Mouse (Mus musculus) limb, embryonic 13.5 days (tissue): Measurements from ENCODE around the gene Med18. TPM values are rescaled to one million over a fixed set of nuclear protein-coding genes. Genes with fewer than 3 reads are reported as not detected.
A peak's percentile ranks its signal among the peaks of the same experiment; 100 is the strongest.
"Not testable (repeated sequence)": the region's sequence is repeated elsewhere in the genome, so short reads cannot be mapped to it uniquely, and the experiment has no call there.

Experiments
- ATAC-seq: fragments of 200-750 bp; cut with Nextera tagmentation; 2 replicates; pipeline ENCODE4 v1.8.0; 2017; ENCODE audit warnings: low read depth, moderate number of reproducible peaks, moderate TSS enrichment; ENCODE audit not compliant: low FRiP score
- H3K27ac ChIP-seq: fragments of 300-500 bp; sonication (generic); 2 replicates; pipeline ENCODE4 v1.5.1; 2015; ENCODE audit warnings: inconsistent platforms, mild to moderate bottlenecking, moderate library complexity
- H3K27me3 ChIP-seq: fragments of 300-500 bp; sonication (generic); 2 replicates; pipeline ENCODE4 v1.6.1; 2015; ENCODE audit warnings: mild to moderate bottlenecking, inconsistent platforms
- H3K36me3 ChIP-seq: fragments of 300-500 bp; sonication (generic); 2 replicates; pipeline ENCODE4 v1.6.1; 2015; ENCODE audit warnings: inconsistent platforms, mild to moderate bottlenecking, moderate library complexity
- H3K4me1 ChIP-seq: fragments of 300-500 bp; sonication (generic); 2 replicates; pipeline ENCODE4 v1.6.1; 2015; ENCODE audit warnings: inconsistent platforms
- H3K4me2 ChIP-seq: fragments of 300-500 bp; sonication (generic); replicated peaks from 2 replicates; pipeline ENCODE4 v1.6.1; 2015; ENCODE audit warnings: inconsistent platforms, mild to moderate bottlenecking, moderate library complexity
- H3K4me3 ChIP-seq: fragments of 300-500 bp; sonication (generic); 2 replicates; pipeline ENCODE4 v1.5.1; 2015; ENCODE audit warnings: moderate library complexity, mild to moderate bottlenecking, inconsistent platforms
- H3K9ac ChIP-seq: fragments of 300-500 bp; sonication (generic); 2 replicates; pipeline ENCODE4 v1.6.1; 2015; ENCODE audit warnings: mild to moderate bottlenecking, inconsistent platforms
- H3K9me3 ChIP-seq: fragments of 300-500 bp; sonication (generic); 2 replicates; pipeline ENCODE4 v1.6.1; 2016; ENCODE audit warnings: inconsistent platforms
- WGBS: fragments of 180-500 bp; shearing (Covaris S2); methylation state at CpG from one replicate; pipeline ENCODE4 v1.1.7; 2015; 5-methylcytosine and 5-hydroxymethylcytosine counted together
- polyA plus RNA-seq: library from polyadenylated mRNA; unstranded; fragments of >200 nt; fragmentation: Nextera tagmentation; extraction: Ambion mirVana; gene quantifications from 2 replicates; pipeline ENCODE4 v1.2.1, GENCODE M21; 2015

Med18 gene
- polyA plus RNA-seq, 1 experiment from 2014 or later = 28.3 TPM

DNA sequence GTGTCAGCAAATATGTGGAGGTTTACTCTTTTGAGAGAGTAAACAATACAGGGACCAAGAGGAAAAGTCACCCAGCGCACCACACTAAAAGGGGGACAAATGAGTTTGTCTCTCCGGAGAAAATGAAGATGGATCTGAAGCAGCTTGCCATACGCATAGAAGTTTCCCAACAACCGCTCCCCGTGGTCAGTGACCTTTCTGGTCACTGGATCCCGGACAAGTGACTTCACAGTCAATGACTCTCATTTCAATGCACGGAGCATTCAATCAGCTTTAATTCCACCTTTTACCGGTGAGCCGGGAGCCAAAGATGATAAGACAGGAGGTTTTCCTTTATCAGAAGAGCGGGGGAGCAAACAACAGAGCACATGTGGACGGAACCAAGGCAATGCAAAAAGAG lies 25.9 kb downstream of the Med18 start:
- 0 out of 2 replicates have a peak, but pooled peaks cover 4% of the 10 kb centered on the region for H3K4me1 ChIP-seq
- no peaks in the 10 kb centered on the region for H3K9me3 ChIP-seq
- H3K27me3 ChIP-seq = no peaks in the 10 kb centered on the region
- H3K4me2 ChIP-seq = no peak overlapping the region
- no peak overlapping the region for H3K27ac ChIP-seq
- ATAC-seq = no peak
- no peak overlapping the region for H3K4me3 ChIP-seq
- no peak overlapping the region for H3K9ac ChIP-seq
- 68% methylated on average over 11 of the region's 11 CpGs for WGBS
- no peaks in the 10 kb centered on the region for H3K36me3 ChIP-seq

- peak overlapping the region; percentile 11; the same call in 1 of the 2 replicates for H3K4me3 ChIP-seq
- no peaks in the 10 kb centered on the region for H3K9me3 ChIP-seq
- peak overlapping the region; percentile 49 for H3K4me2 ChIP-seq
- no peak overlapping the region for H3K27ac ChIP-seq
- no peaks in the 10 kb centered on the region for H3K36me3 ChIP-seq
- 0 out of 2 replicates have a peak overlapping the region, but pooled peaks have one; percentile 21 for H3K9ac ChIP-seq
- H3K4me1 ChIP-seq = 0 out of 2 replicates have a peak, but pooled peaks cover 4% of the 10 kb centered on the region
- ATAC-seq = no peak
- no peaks in the 10 kb centered on the region for H3K27me3 ChIP-seq
- WGBS = 15% methylated on average over 14 of the region's 14 CpGs
Observed at GRCm38 (mm10) chr4:132432717-132433372, 30.9 kb downstream of the Med18 start.

DNA sequence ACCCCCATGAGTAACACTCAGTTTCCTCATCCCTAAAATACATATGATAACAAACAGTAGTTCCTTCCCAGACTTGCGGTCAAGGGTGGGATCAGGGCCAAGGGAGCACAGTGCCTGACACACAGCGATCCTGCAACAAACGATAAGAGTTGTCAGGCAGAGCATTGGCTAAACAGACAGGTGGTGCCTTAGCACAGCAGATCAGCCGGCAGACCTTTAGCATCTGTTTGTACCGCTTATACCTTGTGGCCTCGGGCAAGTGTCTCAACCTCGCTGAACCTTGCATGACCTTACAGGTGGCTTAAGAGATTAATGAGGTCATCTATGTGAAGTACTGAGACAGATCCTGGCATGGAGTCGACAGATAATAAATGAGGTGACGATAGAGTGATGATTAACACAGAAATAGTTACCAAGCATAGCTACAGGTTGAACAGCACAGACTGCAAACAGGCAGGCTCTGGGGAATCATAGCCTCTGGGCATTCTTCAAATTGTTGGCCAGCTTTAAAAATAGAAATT lies 35.6 kb downstream of the Med18 start:
- H3K27ac ChIP-seq = no peak overlapping the region
- H3K4me1 ChIP-seq = 0 out of 2 replicates have a peak, but pooled peaks cover 2% of the 10 kb centered on the region
- H3K4me2 ChIP-seq = no peak overlapping the region
- no peaks in the 10 kb centered on the region for H3K27me3 ChIP-seq
- WGBS = 32% methylated on average over 9 of the region's 9 CpGs
- ATAC-seq = no peak
- H3K36me3 ChIP-seq = no peaks in the 10 kb centered on the region
- no peak overlapping the region for H3K4me3 ChIP-seq
- no peaks in the 10 kb centered on the region for H3K9me3 ChIP-seq
- no peak overlapping the region for H3K9ac ChIP-seq

DNA sequence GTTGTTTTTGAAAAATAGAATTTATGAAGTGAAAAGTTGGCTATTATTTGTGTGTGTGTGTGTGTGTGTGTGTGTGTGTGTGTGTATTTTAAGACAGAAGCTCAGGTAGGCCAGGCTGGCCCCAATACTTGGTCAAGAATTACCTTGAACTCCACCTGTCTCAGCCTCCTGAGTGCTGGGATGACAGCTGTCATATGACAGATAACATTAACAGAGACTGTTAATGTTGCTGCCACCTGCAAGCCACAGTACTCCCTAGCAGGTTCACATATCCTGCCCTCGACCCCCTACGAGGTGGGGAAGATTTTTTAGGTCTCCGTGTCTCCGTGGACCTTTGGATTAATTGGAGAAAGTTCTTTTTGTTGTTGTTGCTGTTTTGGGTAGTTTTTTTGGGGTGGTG lies 36.2 kb downstream of the Med18 start:
- 70% methylated on average over 4 of the region's 4 CpGs for WGBS
- Histone ChIP-seq H3K27me3 (no peaks in the 10 kb centered on the region), H3K36me3 (no peaks in the 10 kb centered on the region)

DNA sequence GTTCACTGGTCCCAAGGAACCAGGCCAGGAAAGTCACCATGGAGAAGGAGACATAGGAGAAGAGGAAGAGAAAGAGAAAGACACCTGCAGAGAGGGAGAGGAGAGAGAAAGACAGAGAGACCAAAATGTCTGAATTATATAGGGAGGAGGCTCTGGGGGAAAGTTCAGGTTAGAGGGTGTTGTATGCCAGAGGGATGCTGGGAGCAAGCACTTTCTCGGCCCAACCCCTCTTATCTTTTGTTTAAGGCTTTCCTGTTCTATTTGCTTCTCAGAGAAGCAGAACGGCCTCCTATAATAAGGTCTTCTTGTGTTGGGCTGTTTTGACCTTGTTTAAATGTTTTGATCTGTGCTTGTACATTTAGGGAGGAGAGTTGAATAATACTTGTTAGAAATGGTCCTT lies 37.7 kb downstream of the Med18 start:
- WGBS = 67% methylated on average over 2 of the region's 2 CpGs
- Histone ChIP-seq H3K27ac (no peak overlapping the region), H3K9me3 (no peaks in the 10 kb centered on the region), H3K4me1 (peaks cover 1% of the 10 kb centered on the region), H3K27me3 (no peaks in the 10 kb centered on the region), H3K9ac (no peak overlapping the region), H3K4me2 (no peak overlapping the region), H3K36me3 (no peaks in the 10 kb centered on the region), H3K4me3 (no peak overlapping the region)
- no peak for ATAC-seq

More for the DNA sequence above, 36.2 kb downstream of the Med18 start:
- Histone ChIP-seq H3K4me1 (no peaks in the 10 kb centered on the region), H3K4me2 (no peak overlapping the region), H3K4me3 (no peak overlapping the region), H3K9ac (no peak overlapping the region), H3K9me3 (no peaks in the 10 kb centered on the region), H3K27ac (no peak overlapping the region)
- no peak for ATAC-seq

- WGBS = 89% methylated on average over 5 of the region's 5 CpGs
- Histone ChIP-seq H3K4me1 (peaks cover 14% of the 10 kb centered on the region), H3K4me2 (no peak overlapping the region), H3K27me3 (no peaks in the 10 kb centered on the region), H3K9ac (no peak overlapping the region), H3K4me3 (no peak overlapping the region), H3K9me3 (no peaks in the 10 kb centered on the region), H3K27ac (no peak overlapping the region), H3K36me3 (no peaks in the 10 kb centered on the region)
- no peak for ATAC-seq
Observed at GRCm38 (mm10) chr4:132424765-132425164, 39.0 kb downstream of the Med18 start.

- peak within 1 kb of the TSS; percentile 66 for H3K4me2 ChIP-seq
- peak; percentile 95 for ATAC-seq
Observed at GRCm38 (mm10) chr4:132421923-132422782, 41.6 kb downstream of the Med18 start, which contains the start of gene Phactr4. Gene Phactr4 (minus strand): TSS chr4:132422489.

DNA sequence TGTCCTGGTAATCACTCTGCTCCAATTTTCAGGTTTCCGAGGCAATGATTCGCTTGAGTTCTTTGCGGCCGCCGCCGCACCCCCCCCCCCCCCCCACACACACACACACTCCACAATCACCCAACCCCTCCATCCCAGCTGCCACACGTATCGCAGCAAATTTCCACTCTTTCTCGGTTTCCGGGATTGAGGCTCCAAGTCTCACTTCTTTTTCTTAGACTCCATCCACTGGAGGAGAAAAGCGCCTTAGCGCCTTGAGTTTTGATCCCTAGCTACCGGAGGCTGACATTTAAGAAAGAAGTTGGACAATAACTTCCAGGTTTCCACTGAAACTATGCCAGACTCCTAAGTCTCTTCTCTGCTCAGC lies 42.2 kb downstream of the Med18 start:
- peaks cover 27% of the 10 kb centered on the region for H3K4me1 ChIP-seq
- H3K27me3 ChIP-seq = no peaks in the 10 kb centered on the region
- peak overlapping the region; percentile 66 for H3K4me2 ChIP-seq
- H3K9ac ChIP-seq = peak overlapping the region; percentile 88
- ATAC-seq = no peak
- H3K36me3 ChIP-seq = no peaks in the 10 kb centered on the region
- H3K4me3 ChIP-seq = peak overlapping the region; percentile 81
- WGBS = 2% methylated on average over 13 of the region's 13 CpGs
- H3K9me3 ChIP-seq = no peaks in the 10 kb centered on the region
- peak overlapping the region; percentile 95 for H3K27ac ChIP-seq

More at GRCm38 (mm10) chr4:132421923-132422782, 41.6 kb downstream of the Med18 start, which contains the start of gene Phactr4:
- Histone ChIP-seq H3K27ac (peak within 1 kb of the TSS; percentile 95), H3K27me3 (no peaks in the 10 kb centered on the region), H3K4me1 (peaks cover 24% of the 10 kb centered on the region), H3K36me3 (no peaks in the 10 kb centered on the region), H3K4me3 (peak within 1 kb of the TSS; percentile 81), H3K9me3 (no peaks in the 10 kb centered on the region), H3K9ac (peak within 1 kb of the TSS; percentile 88)
- WGBS = under 1% methylated on average over 52 of the region's 73 CpGs

- ATAC-seq = no peak
- Histone ChIP-seq H3K27me3 (no peaks in the 10 kb centered on the region), H3K4me2 (peak overlapping the region; percentile 66), H3K9ac (no peak overlapping the region), H3K9me3 (no peaks in the 10 kb centered on the region), H3K27ac (no peak overlapping the region), H3K36me3 (no peaks in the 10 kb centered on the region), H3K4me3 (peak overlapping the region; percentile 81), H3K4me1 (peaks cover 31% of the 10 kb centered on the region)
- 80% methylated on average over 5 of the region's 5 CpGs for WGBS
Observed at GRCm38 (mm10) chr4:132420471-132420870, 43.2 kb downstream of the Med18 start.

DNA sequence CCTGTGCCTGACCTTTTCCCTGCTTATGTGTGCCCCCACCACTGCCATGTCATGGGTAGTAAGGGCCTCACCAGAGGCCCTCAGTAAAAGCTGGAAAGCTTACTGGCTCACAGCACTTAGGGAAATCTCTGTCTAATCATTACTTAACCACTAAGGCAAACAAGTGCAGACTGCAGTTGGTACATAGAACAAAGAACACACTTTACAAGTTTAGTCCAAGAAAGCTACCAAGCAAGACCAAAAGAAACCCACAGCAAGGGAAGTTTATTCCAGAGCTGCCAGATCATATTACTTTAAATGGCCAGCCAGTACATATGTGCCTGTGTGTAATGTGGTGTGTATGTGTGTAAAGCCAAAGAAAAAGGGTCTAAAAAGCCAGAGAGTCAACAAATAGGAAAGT lies 47.8 kb downstream of the Med18 start:
- Histone ChIP-seq H3K4me1 (peaks cover 30% of the 10 kb centered on the region), H3K9me3 (no peaks in the 10 kb centered on the region), H3K36me3 (peaks cover 11% of the 10 kb centered on the region), H3K4me2 (no peak overlapping the region), H3K27me3 (no peaks in the 10 kb centered on the region), H3K4me3 (no peak overlapping the region), H3K27ac (no peak overlapping the region), H3K9ac (no peak overlapping the region)
- no peak for ATAC-seq

GRCm38 (mm10) chr4:132413257-132413656 lies 50.5 kb downstream of the Med18 start:
- WGBS = 89% methylated on average over 4 of the region's 4 CpGs
- not testable (repeated sequence) for H3K4me3 ChIP-seq, H3K4me2 ChIP-seq, H3K27me3 ChIP-seq, H3K9ac ChIP-seq, H3K9me3 ChIP-seq, ATAC-seq, H3K27ac ChIP-seq
- Histone ChIP-seq H3K36me3 (peaks cover 16% of the 10 kb centered on the region), H3K4me1 (peaks cover 10% of the 10 kb centered on the region; the same call in 1 of the 2 replicates)
